Mouse (Mus musculus) stomach, embryonic 14.5 days (tissue): ENCODE measurements around the gene Gstz1. TPM values are rescaled to one million over a fixed set of nuclear protein-coding genes. Genes with fewer than 3 reads are reported as not detected.
"Not testable (repeated sequence)": the region's sequence is repeated elsewhere in the genome, so short reads cannot be mapped to it uniquely, and the experiment has no call there.

Source experiments
- ATAC-seq: fragments of 200-750 bp; cut with Nextera tagmentation; 2 replicates; pipeline ENCODE4 v1.8.0; 2017; ENCODE audit warnings: low read depth, moderate TSS enrichment; ENCODE audit not compliant: insufficient number of reproducible peaks, insufficient read depth, low FRiP score
- H3K27ac ChIP-seq: fragments of 300-500 bp; sonication (generic); 2 replicates; pipeline ENCODE4 v1.5.1; 2014; ENCODE audit warnings: mild to moderate bottlenecking, low read length, moderate library complexity, mixed read lengths
- H3K27me3 ChIP-seq: fragments of 300-500 bp; sonication (generic); 2 replicates; pipeline ENCODE4 v1.6.1; 2014; ENCODE audit warnings: low read length, control low read depth, mixed read lengths; ENCODE audit not compliant: control insufficient read depth, insufficient read depth
- H3K36me3 ChIP-seq: fragments of 300-500 bp; sonication (generic); 2 replicates; pipeline ENCODE4 v1.6.1; 2014; ENCODE audit warnings: mild to moderate bottlenecking, control low read depth, low read length, moderate library complexity, mixed read lengths; ENCODE audit not compliant: control insufficient read depth, insufficient read depth
- H3K4me1 ChIP-seq: fragments of 300-500 bp; sonication (generic); 2 replicates; pipeline ENCODE4 v1.6.1; 2014; ENCODE audit warnings: low read length, control low read depth, mixed read lengths; ENCODE audit not compliant: control insufficient read depth, insufficient read depth
- H3K4me2 ChIP-seq: fragments of 300-500 bp; sonication (generic); replicated peaks from 2 replicates; pipeline ENCODE4 v1.6.1; 2014; ENCODE audit warnings: low read depth, low read length, control low read depth
- H3K4me3 ChIP-seq: fragments of 300-500 bp; sonication (generic); 2 replicates; pipeline ENCODE4 v1.5.1; 2014; ENCODE audit warnings: low read depth, low read length, control low read depth
- H3K9ac ChIP-seq: fragments of 300-500 bp; sonication (generic); replicated peaks from 2 replicates; pipeline ENCODE4 v1.6.1; 2014; ENCODE audit warnings: low read depth, mild to moderate bottlenecking, control low read depth, low read length, moderate library complexity, mixed read lengths
- H3K9me3 ChIP-seq: fragments of 300-500 bp; sonication (generic); 2 replicates; pipeline ENCODE4 v1.6.1; 2016; ENCODE audit warnings: low read depth, low read length, control low read depth; ENCODE audit not compliant: control insufficient read depth
- WGBS: fragments of 180-500 bp; shearing (Covaris S2); extraction: QIAGEN DNeasy Blood & Tissue Kit; methylation state at CpG from one replicate; pipeline ENCODE4 v1.1.7; 2014; 5-methylcytosine and 5-hydroxymethylcytosine counted together
- polyA plus RNA-seq: library from polyadenylated mRNA; unstranded; fragments of >200 nt; fragmentation: Nextera tagmentation; extraction: Ambion mirVana; gene quantifications from 2 replicates; pipeline ENCODE4 v1.2.1, GENCODE M21; 2014

The Gstz1 gene
- polyA plus RNA-seq, 1 experiment from 2014 or later, result 48.0 TPM

DNA sequence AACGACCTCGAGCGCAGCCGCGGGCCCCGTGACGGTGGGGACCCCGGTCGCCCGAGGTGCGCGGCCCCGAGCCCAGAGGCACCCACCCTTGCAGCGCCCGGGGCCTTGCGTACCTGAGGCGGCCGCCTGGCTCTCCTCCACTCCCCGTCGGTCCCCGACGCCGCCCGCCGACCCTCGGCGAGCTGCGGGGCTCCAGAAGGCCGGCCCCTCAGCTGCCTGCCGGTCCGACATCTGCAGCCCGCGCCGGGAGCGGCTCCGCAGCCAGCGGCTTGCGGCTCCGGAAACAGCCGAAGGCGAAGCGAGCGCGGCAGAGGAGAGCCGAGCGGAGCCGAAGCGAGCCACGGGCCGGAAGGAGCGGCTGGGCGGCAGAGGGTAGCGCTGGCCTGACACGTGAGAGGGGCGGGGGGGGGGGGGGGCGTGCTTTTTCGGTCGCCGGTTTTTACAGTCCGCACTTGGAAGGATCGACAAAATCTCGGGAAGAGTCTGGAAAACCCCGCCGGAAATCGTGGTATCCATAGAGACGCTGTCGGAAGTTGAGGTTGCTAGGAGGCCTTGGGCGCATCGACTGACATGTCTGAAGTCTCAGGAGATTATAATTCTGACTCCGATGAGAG, 53.1 kb downstream of the Gstz1 start, which contains the start of gene Tmed8:
Tmed8 (minus strand) TSS at position 482 of the 614 bp plus-strand sequence.
- peak within 1 kb of the TSS; percentile 92 for H3K4me3 ChIP-seq
- no peaks in the 10 kb centered on the region for H3K9me3 ChIP-seq
- peaks cover 6% of the 10 kb centered on the region; the same call in 1 of the 2 replicates for H3K4me1 ChIP-seq
- H3K27me3 ChIP-seq, result no peaks in the 10 kb centered on the region
- under 1% methylated on average over 68 of the region's 70 CpGs for WGBS
- H3K9ac ChIP-seq, result peak within 1 kb of the TSS; percentile 86
- H3K27ac ChIP-seq, result peak within 1 kb of the TSS; percentile 71; the same call in 1 of the 2 replicates
- no peaks in the 10 kb centered on the region for H3K36me3 ChIP-seq
- peak; percentile 94 for ATAC-seq
- H3K4me2 ChIP-seq, result peak within 1 kb of the TSS; percentile 87

DNA sequence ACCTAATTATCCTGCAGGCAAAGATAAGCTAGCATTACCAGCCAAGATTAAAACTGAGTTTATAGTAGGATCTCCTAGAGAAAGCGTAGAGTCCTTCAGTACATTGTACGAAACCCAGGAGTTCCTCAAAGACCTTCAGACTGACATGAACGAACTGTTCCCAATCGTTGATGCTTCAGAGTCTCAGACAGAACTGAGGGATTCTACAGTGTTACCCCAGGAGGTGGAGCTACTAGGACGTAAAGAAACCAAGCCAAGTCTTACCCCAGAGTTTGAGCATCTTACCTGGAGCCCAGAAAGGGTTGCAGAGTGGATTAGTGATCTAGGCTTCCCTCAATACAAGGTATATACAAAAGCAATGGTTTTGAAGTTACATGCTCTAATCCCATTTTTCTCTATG, 54.7 kb downstream of the Gstz1 start:
- Histone ChIP-seq H3K4me1 (peaks cover 6% of the 10 kb centered on the region; the same call in 1 of the 2 replicates), H3K36me3 (no peaks in the 10 kb centered on the region), H3K4me3 (no peak overlapping the region), H3K9me3 (no peaks in the 10 kb centered on the region), H3K4me2 (no peak overlapping the region), H3K27me3 (no peaks in the 10 kb centered on the region), H3K27ac (no peak overlapping the region), H3K9ac (no peak overlapping the region)
- no peak for ATAC-seq
- 66% methylated on average over 5 of the region's 5 CpGs for WGBS

DNA sequence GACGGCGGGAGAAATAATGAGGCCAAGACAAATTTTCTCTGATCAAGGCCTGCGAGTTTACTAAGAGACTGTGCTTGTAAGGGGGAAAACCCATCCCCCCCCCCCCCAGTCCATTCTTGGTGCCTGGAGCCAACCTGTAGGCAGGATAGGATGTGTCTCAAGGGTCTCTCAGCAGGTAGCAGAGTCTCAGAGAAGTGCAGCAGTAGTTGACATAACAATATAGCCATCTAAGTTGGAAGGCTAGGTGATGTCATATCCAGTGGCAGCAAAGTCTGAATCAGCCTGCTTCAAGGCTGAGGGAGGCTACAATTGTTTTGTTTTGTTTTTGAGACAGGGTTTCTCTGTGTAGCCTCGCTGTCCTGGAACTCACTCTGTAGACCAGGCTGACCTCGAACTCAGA, 58.8 kb downstream of the Gstz1 start:
- WGBS, result 90% methylated on average over 5 of the region's 5 CpGs
- not testable (repeated sequence) for H3K9me3 ChIP-seq, H3K4me3 ChIP-seq, H3K27me3 ChIP-seq, ATAC-seq, H3K9ac ChIP-seq, H3K4me2 ChIP-seq, H3K4me1 ChIP-seq, H3K36me3 ChIP-seq, H3K27ac ChIP-seq

DNA sequence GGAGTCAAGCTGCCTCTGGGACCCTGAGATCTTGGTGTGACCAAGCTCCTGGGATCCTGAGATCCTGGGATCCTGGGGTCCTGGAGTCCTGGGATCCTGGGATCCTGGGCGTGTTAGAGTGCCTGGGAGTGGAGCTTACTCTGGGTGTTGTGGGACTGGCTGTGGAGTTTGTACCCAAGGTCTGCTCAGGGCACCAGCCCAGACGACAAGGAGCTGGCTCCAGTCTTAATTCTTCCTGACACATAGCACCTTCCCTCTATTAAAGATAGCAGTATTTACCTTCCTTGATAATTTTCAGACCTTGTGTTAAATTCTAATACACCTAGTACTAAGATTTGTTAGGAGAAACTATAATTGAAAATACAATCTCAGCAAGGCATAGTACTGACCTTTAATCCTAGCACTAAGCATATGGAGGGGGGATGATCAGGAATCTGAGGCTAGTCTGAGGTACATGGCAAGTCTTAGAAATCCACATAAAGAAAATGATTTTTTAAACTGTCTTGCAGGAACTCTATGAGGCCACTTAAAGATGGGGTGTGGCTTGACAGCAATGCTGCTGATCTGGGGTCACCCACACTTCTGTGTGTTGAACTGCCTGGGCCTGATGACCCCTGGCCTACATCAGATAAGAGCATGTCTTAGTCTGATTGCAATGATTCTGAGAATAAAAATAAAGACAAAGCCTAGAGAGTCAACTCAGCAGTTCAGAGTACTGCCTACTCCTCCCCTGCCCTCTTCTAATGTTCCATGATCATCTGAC, 66.1 kb downstream of the Gstz1 start:
- no peaks in the 10 kb centered on the region for H3K36me3 ChIP-seq
- H3K27ac ChIP-seq, result no peak overlapping the region
- H3K4me3 ChIP-seq, result no peak overlapping the region
- no peak for ATAC-seq
- H3K9ac ChIP-seq, result no peak overlapping the region
- 54% methylated on average over 2 of the region's 2 CpGs for whole genome bisulfite sequencing
- H3K27me3 ChIP-seq, result no peaks in the 10 kb centered on the region
- no peak overlapping the region for H3K4me2 ChIP-seq
- H3K4me1 ChIP-seq, result no peaks in the 10 kb centered on the region
- H3K9me3 ChIP-seq, result no peaks in the 10 kb centered on the region

Other genes with a start within 250 kb of the Gstz1 start
- gene Cipc, start 200.1 kb upstream of the Gstz1 start, polyA plus RNA-seq, result 20.9 and 22.3 TPM in 2 replicates
- gene Zdhhc22, start 156.7 kb upstream of the Gstz1 start, polyA plus RNA-seq, result 0.32 and 0.61 TPM in 2 replicates
- 0.77 and 1.3 TPM in 2 replicates for gene Tmem63c, start 125.8 kb upstream of the Gstz1 start, polyA plus RNA-seq
- gene Ngb, start 44.6 kb upstream of the Gstz1 start, polyA plus RNA-seq, result 2.0 and 3.1 TPM in 2 replicates
- 17.4 and 18.7 TPM in 2 replicates for gene Pomt2, start 803 bp downstream of the Gstz1 start, polyA plus RNA-seq
- gene Samd15, start 52.6 kb downstream of the Gstz1 start, polyA plus RNA-seq, result 1.1 and 2.4 TPM in 2 replicates
- 3.0 and 3.4 TPM in 2 replicates for gene Tmed8, start 53.3 kb downstream of the Gstz1 start, polyA plus RNA-seq
- gene Noxred1, start 91.6 kb downstream of the Gstz1 start, polyA plus RNA-seq, result 0.67 and 0.78 TPM in 2 replicates
- gene Vipas39, start 119.1 kb downstream of the Gstz1 start, polyA plus RNA-seq, result 47.2 and 48.3 TPM in 2 replicates
- gene Ahsa1, start 119.3 kb downstream of the Gstz1 start, polyA plus RNA-seq, result 176 and 187 TPM in 2 replicates
- 0.29 and 0.57 TPM in 2 replicates for gene Ism2, start 152.5 kb downstream of the Gstz1 start, polyA plus RNA-seq
- gene Sptlc2, start 241.2 kb downstream of the Gstz1 start, polyA plus RNA-seq, result 93.4 and 100 TPM in 2 replicates